Mouse (Mus musculus) hindbrain, embryonic 14.5 days (tissue): ENCODE measurements at regions not wholly inside any gene's neighbourhood (a gene's known extent, or its start where the extent isn't known, plus 50 kb on each side); places are given as distances from the start of the nearest gene placed in this dataset.
A peak's percentile ranks its signal among the peaks of the same experiment; 100 is the strongest.

ENCODE experiments used
- ATAC-seq: fragments of 200-750 bp; cut with Nextera tagmentation; 2 replicates; pipeline ENCODE4 v1.8.0; 2017; ENCODE audit warnings: moderate number of reproducible peaks, mild to moderate bottlenecking, moderate TSS enrichment, moderate library complexity; ENCODE audit not compliant: low FRiP score
- DNase-seq: peaks from one replicate; pipeline ENCODE4 v3.0.0-alpha.2; 2015; ENCODE audit warnings: low spot score
- H3K27ac ChIP-seq: fragments of 300-500 bp; sonication (generic); 2 replicates; pipeline ENCODE4 v1.5.1; 2014; ENCODE audit warnings: mild to moderate bottlenecking, moderate library complexity
- H3K27me3 ChIP-seq: fragments of 300-500 bp; sonication (generic); 2 replicates; pipeline ENCODE4 v1.6.1; 2014; ENCODE audit warnings: mild to moderate bottlenecking, low read length, mixed read lengths; ENCODE audit not compliant: control insufficient read depth, insufficient read depth
- H3K36me3 ChIP-seq: fragments of 300-500 bp; sonication (generic); replicated peaks from 2 replicates; pipeline ENCODE4 v1.6.1; 2014; ENCODE audit not compliant: control insufficient read depth, insufficient read depth
- H3K4me1 ChIP-seq: fragments of 300-500 bp; sonication (generic); replicated peaks from 2 replicates; pipeline ENCODE4 v1.6.1; 2014; ENCODE audit warnings: antibody characterized with exemption, low read length, mixed read lengths; ENCODE audit not compliant: control insufficient read depth, insufficient read depth
- H3K4me2 ChIP-seq: fragments of 300-500 bp; sonication (generic); replicated peaks from 2 replicates; pipeline ENCODE4 v1.6.1; 2014; ENCODE audit warnings: mild to moderate bottlenecking, moderate library complexity
- H3K4me3 ChIP-seq: fragments of 300-500 bp; sonication (generic); replicated peaks from 2 replicates; pipeline ENCODE4 v1.5.1; 2014; ENCODE audit warnings: mild to moderate bottlenecking, low read length
- H3K9ac ChIP-seq: fragments of 300-500 bp; sonication (generic); 2 replicates; pipeline ENCODE4 v1.6.1; 2014
- H3K9me3 ChIP-seq: fragments of 300-500 bp; sonication (generic); 2 replicates; pipeline ENCODE4 v1.6.1; 2016; ENCODE audit warnings: low read length; ENCODE audit not compliant: control insufficient read depth
- WGBS: fragments of 180-500 bp; shearing (Covaris S2); extraction: QIAGEN DNeasy Blood & Tissue Kit; methylation state at CpG from one replicate; pipeline ENCODE4 v1.1.7; 2014; 5-methylcytosine and 5-hydroxymethylcytosine counted together

DNA sequence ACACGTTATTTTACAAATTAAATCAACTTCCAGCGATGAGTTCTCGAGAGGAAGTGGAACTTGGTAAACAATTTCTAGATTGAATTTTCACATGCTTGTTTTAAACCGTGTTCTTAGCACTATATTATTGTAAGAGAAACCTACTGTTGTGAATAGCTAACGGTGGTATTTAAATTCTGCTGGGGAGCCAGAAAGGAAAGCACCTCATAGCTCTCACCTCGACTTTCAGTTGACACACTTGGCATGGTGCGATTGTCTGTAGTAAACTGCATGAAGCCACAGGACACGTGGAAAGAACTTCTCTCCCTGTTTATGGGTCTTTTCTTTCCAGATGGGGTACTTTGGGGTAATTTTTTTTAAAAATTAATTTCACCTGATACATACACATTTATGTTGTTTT, 353.8 kb downstream of the Foxo1 start:
- no peak overlapping the region for H3K4me3 ChIP-seq
- no peaks in the 10 kb centered on the region for H3K27me3 ChIP-seq
- no peak overlapping the region for H3K4me2 ChIP-seq
- no peaks in the 10 kb centered on the region for H3K4me1 ChIP-seq
- ATAC-seq: no peak
- no peak overlapping the region for H3K9ac ChIP-seq
- 87% methylated on average over 8 of the region's 8 CpGs for WGBS
- no peaks in the 10 kb centered on the region for H3K9me3 ChIP-seq
- no peak for DNase-seq
- no peak overlapping the region for H3K27ac ChIP-seq
- H3K36me3 ChIP-seq: no peaks in the 10 kb centered on the region

GRCm38 (mm10) chr3:52618925-52619224, 350.7 kb downstream of the Foxo1 start:
- WGBS: 97% methylated on average over 2 of the region's 2 CpGs
- Histone ChIP-seq H3K4me1 (no peaks in the 10 kb centered on the region), H3K9me3 (no peaks in the 10 kb centered on the region), H3K4me3 (no peak overlapping the region), H3K27me3 (no peaks in the 10 kb centered on the region), H3K27ac (no peak overlapping the region), H3K4me2 (no peak overlapping the region), H3K36me3 (no peaks in the 10 kb centered on the region), H3K9ac (no peak overlapping the region)
- ATAC-seq (no peak), DNase-seq (no peak)

DNA sequence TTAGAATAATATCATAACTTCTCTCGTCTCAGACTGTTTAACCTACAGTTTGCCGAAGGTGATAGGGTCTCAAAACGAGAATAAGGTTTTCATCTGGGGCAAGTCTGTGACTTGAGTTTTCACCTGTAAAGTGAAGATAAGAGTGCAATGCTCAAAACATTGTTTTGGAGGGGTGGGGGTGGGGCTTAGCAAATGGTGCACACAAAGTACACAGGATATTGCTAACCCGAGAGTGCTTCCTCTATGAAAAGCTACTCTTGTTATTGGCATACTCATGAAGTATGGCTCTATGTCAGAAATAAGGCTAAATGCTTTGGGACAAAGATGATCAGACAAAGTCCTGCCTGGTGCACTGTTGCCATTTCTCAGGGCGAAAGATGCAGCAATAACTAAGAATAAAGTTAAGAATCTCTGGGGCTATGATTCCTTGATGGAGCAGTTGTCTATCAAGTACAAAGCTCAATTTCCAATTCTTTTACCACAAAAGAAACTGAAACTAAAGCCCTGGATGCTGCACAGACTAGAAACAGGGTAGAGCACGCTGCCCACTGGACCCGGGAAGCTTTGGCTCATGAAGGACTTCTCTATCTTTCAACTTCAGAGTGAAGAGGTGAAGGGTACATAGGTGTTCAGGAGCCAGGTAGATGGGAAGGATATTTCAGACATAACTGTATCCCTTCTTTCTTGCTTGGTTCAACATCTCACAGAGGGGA, 350.2 kb downstream of the Foxo1 start:
- no peak for DNase-seq
- Histone ChIP-seq H3K9ac (no peak overlapping the region), H3K36me3 (no peaks in the 10 kb centered on the region), H3K4me2 (no peak overlapping the region), H3K27ac (no peak overlapping the region), H3K4me3 (no peak overlapping the region), H3K27me3 (no peaks in the 10 kb centered on the region), H3K4me1 (no peaks in the 10 kb centered on the region), H3K9me3 (no peaks in the 10 kb centered on the region)
- 87% methylated on average over 7 of the region's 7 CpGs for WGBS
- no peak for ATAC-seq

DNA sequence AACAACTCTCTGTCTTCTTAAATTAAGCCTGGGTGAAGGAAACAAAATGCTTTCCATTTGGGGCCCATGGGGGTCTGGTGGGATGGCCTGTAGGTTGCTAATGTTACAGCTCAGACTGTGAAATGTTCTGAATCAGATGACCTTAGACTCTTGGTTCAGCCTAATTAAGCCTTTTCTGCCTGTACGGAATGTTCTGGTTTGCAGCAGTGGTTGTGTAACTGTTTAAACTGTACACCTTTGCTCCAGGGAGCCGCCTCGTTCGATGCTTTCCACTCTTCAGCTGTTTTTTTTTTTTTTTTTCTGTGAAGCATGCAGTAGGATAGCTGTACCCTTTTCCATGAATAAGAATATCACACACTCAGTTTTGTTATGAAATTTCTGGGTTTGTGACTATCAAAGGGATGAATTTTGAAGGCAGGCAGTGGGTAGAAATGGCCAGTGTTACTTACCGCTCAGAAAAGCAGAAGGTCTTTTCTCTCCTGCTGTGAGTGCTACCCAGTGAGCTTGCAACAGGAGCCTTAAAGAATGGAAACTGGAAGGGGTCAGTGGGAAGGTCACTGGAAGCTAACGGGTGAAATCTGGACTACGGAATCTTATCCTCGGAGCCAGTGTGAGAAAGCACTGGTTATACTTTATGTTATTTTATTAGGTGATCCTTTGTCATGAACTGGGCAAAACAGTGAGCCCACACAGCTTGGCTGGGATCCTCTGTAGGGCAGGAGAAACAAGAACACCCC, 349.4 kb downstream of the Foxo1 start:
- 39% methylated on average over 8 of the region's 8 CpGs for WGBS
- no peak overlapping the region for H3K4me2 ChIP-seq
- H3K4me3 ChIP-seq: no peak overlapping the region
- H3K27me3 ChIP-seq: no peaks in the 10 kb centered on the region
- no peak for ATAC-seq
- H3K9me3 ChIP-seq: no peaks in the 10 kb centered on the region
- no peak overlapping the region for H3K27ac ChIP-seq
- DNase-seq: no peak
- H3K4me1 ChIP-seq: no peaks in the 10 kb centered on the region
- no peaks in the 10 kb centered on the region for H3K36me3 ChIP-seq
- no peak overlapping the region for H3K9ac ChIP-seq

DNA sequence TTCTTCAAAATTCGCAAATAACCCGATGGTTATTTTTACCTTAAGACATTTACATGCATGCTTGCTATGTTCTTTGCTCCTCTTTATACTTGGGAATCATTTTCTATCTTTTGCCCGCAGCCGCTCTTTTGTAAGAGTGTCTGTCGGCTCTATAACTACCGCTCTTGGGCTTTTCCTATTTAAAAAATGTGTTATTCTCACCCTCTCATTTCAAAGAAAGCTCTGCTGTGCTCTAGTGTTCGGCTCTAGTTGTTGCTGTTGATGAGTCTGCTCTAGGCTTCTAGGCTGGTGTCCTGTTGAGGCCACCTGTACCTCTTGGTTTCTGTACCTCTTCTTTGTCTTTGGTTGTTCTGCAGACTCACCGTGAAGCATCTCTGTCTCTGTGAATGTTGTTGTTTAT, 343.7 kb downstream of the Foxo1 start:
- H3K27me3 ChIP-seq: no peaks in the 10 kb centered on the region
- H3K9ac ChIP-seq: no peak overlapping the region
- H3K4me2 ChIP-seq: no peak overlapping the region
- no peaks in the 10 kb centered on the region for H3K4me1 ChIP-seq
- H3K9me3 ChIP-seq: no peaks in the 10 kb centered on the region
- no peaks in the 10 kb centered on the region for H3K36me3 ChIP-seq
- 95% methylated on average over 8 of the region's 8 CpGs for WGBS
- ATAC-seq (no peak), DNase-seq (no peak)
- no peak overlapping the region for H3K4me3 ChIP-seq
- H3K27ac ChIP-seq: no peak overlapping the region

- peaks cover under 1% of the 10 kb centered on the region; the same call in 1 of the 2 replicates for H3K4me1 ChIP-seq
- H3K27me3 ChIP-seq: no peaks in the 10 kb centered on the region
- ATAC-seq (no peak), DNase-seq (no peak)
- no peak overlapping the region for H3K4me2 ChIP-seq
- no peaks in the 10 kb centered on the region for H3K36me3 ChIP-seq
- H3K27ac ChIP-seq: no peak overlapping the region
- H3K9me3 ChIP-seq: no peaks in the 10 kb centered on the region
- 74% methylated on average over 3 of the region's 3 CpGs for WGBS
- no peak overlapping the region for H3K9ac ChIP-seq
- H3K4me3 ChIP-seq: no peak overlapping the region
These were observed 342.3 kb downstream of the Foxo1 start for GRCm38 (mm10) chr3:52610466-52610865.

DNA sequence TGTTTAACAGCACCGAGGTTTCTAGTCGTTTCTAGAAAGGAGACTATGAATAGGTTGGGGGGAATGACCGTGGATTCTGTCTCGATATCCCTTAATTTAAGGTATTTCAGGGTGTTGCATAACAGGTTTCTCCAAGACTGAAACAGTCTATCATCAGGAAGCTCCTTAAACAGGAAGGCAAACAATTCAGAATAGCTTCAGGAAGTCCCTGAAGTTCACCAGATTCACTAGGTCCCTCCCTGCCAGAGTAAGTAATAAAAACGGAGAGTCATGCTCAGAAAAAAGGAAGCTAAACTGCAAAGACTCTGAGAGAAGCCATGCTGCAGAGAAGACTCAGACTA, 339.9 kb downstream of the Foxo1 start:
- no peak overlapping the region for H3K9ac ChIP-seq
- H3K9me3 ChIP-seq: no peaks in the 10 kb centered on the region
- peaks cover 7% of the 10 kb centered on the region for H3K4me1 ChIP-seq
- no peaks in the 10 kb centered on the region for H3K36me3 ChIP-seq
- H3K4me2 ChIP-seq: no peak overlapping the region
- WGBS: 92% methylated on average over 5 of the region's 5 CpGs
- H3K4me3 ChIP-seq: no peak overlapping the region
- H3K27ac ChIP-seq: no peak overlapping the region
- ATAC-seq (no peak), DNase-seq (no peak)
- H3K27me3 ChIP-seq: no peaks in the 10 kb centered on the region

GRCm38 (mm10) chr3:52607379-52608085, 339.4 kb downstream of the Foxo1 start:
- DNase-seq (no peak), ATAC-seq (no peak)
- WGBS: 89% methylated on average over 12 of the region's 12 CpGs
- Histone ChIP-seq H3K9me3 (no peaks in the 10 kb centered on the region), H3K9ac (no peak overlapping the region), H3K4me1 (peaks cover 7% of the 10 kb centered on the region), H3K27ac (no peak overlapping the region), H3K36me3 (no peaks in the 10 kb centered on the region), H3K4me2 (no peak overlapping the region), H3K4me3 (no peak overlapping the region), H3K27me3 (no peaks in the 10 kb centered on the region)

GRCm38 (mm10) chr3:52605261-52605771, 337.2 kb downstream of the Foxo1 start:
- DNase-seq (peak; percentile 46), ATAC-seq (peak; percentile 76)
- Histone ChIP-seq H3K9ac (no peak overlapping the region), H3K36me3 (no peaks in the 10 kb centered on the region), H3K4me3 (no peak overlapping the region), H3K9me3 (no peaks in the 10 kb centered on the region), H3K4me1 (peaks cover 7% of the 10 kb centered on the region), H3K27me3 (no peaks in the 10 kb centered on the region), H3K27ac (no peak overlapping the region), H3K4me2 (no peak overlapping the region)
- WGBS: 34% methylated on average over 6 of the region's 6 CpGs
